Mouse (Mus musculus) c-Kit-negative CD71-positive TER-119-positive erythroid progenitor cells, embryonic 14.5 days (primary cell): ENCODE results near the gene Tbx10.
A peak's percentile ranks its signal among the peaks of the same experiment; 100 is the strongest.
"Not testable (repeated sequence)": the region's sequence is repeated elsewhere in the genome, so short reads cannot be mapped to it uniquely, and the experiment has no call there.

Source experiments
- DNase-seq: peaks from one replicate; pipeline ENCODE4 v3.0.0-alpha.2; 2013; ENCODE audit warnings: low read depth, low spot score

Tbx10 gene

GRCm38 (mm10) chr19:3992416-3992815 is at the start of gene Tbx10:
Gene Tbx10 (plus strand): TSS chr19:3992752.
- DNase-seq = no peak

DNA sequence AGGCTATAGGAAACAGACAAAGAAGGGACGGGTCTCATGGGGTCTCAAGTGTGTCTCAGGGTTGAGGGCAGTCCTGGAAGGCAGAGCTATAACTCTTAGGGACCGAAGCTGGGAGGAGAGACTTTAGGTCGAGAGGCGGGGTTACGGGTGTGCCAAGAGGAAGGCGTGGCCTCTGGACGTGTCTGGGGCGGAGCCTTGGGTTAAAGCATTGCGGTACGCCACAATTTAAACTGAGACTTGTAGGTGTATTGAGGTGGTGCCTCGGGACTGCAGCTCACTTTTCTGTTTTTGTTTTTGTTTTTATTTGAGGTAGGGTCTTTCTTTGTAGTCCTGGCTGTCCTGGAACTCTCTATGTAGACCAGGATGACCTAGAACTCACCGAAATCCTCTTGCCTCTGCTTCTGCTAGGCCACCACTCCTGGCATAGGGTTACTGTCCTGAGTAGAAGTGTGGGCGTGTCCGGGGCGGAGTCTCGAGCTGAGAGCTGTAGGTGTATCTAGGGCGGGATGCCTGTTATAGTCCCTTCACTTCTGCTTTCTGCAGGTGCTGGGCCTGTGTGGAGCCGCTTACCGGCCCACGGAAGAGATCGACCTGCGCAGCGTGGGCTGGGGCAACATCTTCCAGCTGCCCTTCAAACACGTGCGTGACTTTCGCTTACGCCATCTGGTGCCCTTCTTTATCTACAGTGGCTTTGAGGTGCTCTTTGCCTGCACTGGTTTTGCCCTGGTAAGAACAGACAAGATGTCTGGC is 49.4 kb upstream of the Tbx10 start:
- peak; percentile 59 for DNase-seq

DNA sequence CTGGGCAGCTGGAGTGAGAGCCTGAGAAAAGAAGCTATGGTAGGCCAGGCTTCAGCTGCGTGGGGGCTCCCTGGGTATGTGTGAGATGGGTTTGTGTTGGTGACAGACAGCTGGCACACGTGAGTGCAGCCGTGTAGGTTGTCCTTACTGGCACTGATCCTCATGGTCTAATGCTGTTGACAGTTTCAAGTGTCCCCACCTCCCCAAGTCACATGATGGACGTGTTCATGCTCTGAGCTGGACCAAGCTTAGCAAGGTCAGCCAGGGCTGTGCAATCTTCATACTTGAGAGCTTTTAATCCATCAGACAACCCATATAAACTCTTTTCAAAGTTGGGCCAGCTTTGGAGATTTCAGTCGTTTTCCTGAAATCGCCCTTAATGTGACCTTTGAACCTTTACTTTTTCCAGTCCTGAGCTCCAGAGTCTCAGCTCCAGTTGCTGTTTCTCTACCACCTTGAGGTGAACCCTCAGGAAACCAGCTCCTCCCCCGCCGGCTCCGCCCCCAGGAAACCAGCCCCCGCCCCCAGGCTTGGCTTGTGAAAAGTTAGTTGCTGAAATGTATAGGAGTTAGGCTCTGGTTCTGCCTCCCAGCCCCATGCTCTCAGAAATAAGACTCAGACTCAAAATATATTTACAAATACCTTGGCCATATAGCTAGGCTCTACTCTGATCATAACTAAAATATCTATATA is 46.5 kb upstream of the Tbx10 start:
- no peak for DNase-seq

- peak; percentile 28 for DNase-seq
These were observed 45.8 kb upstream of the Tbx10 start for GRCm38 (mm10) chr19:3946715-3947114.

DNA sequence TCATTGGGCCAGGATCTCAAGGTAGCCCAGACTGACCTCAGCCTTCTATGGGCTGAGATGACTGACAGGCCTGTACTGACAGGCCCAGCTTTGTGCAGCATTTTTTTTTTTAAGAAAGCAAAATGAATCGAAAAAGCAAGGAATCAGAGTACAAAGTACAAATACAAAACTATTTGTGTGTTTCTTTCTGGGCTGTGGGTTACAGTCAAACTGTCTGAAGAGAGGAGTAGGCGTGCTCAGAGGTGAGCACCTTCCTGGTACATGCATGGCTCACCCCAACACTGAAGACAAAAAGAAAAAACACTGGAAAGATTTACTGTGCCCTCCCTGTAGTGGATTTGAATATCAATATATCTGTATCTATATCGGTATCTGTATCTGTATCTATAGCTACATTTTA is 44.7 kb upstream of the Tbx10 start:
- DNase-seq = no peak

GRCm38 (mm10) chr19:3948546-3948945 is 44.0 kb upstream of the Tbx10 start:
- no peak for DNase-seq

- DNase-seq = no peak
These were observed 42.2 kb upstream of the Tbx10 start for GRCm38 (mm10) chr19:3950331-3950730.

DNA sequence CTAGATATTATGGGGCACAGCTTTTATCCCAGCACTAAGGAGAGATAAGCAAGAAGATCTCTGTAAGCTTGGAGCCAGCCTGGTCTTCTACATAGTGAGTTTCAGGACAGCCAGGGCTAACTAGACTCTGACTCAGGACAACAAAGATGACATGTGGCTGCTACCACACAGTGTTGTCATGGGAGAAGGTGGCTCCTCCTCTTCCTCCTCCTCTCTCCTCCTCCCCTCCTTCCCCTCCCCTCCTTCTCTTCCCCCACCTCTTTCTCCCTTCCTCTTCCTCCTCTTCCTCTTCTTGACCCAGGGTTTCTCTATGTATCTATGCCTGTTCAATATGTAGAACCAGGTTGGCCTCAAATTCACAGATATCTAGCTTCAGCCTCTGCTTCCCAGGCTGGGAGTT is 41.1 kb upstream of the Tbx10 start:
- no peak for DNase-seq

- no peak for DNase-seq
These were observed 40.5 kb upstream of the Tbx10 start for GRCm38 (mm10) chr19:3952099-3952498.

- DNase-seq = no peak
These were observed 37.5 kb upstream of the Tbx10 start for GRCm38 (mm10) chr19:3955033-3955432.

- no peak for DNase-seq
These were observed 36.7 kb upstream of the Tbx10 start for GRCm38 (mm10) chr19:3955804-3956203.

GRCm38 (mm10) chr19:3957296-3958036 is 35.1 kb upstream of the Tbx10 start:
- DNase-seq = not testable (repeated sequence)

GRCm38 (mm10) chr19:3958470-3958869 is 34.1 kb upstream of the Tbx10 start, which contains the start of gene Aldh3b3:
Gene Aldh3b3 (plus strand): TSS chr19:3958645.
- DNase-seq = no peak

DNA sequence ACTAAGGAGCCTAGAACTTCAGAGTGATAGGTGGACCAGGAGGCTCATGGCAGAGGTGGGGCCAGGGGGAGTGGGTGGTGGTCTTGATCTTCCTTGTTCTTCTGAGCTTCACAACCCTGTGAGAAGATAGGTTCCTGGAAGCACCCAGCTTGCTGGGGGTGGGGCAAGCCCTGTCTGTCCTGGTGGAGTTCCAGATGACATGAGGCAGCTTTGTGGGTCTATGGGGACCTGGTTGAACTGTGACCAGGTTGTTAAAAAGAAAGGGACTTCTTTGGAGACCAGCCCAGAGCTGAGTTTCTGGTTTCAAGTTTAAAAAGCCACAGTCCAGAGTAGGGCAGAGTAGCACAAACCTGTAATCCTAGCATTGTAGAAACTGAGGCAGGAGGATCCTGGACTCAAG is 33.5 kb upstream of the Tbx10 start:
- DNase-seq = no peak

GRCm38 (mm10) chr19:3960211-3960610 is 32.3 kb upstream of the Tbx10 start:
- DNase-seq = no peak

DNA sequence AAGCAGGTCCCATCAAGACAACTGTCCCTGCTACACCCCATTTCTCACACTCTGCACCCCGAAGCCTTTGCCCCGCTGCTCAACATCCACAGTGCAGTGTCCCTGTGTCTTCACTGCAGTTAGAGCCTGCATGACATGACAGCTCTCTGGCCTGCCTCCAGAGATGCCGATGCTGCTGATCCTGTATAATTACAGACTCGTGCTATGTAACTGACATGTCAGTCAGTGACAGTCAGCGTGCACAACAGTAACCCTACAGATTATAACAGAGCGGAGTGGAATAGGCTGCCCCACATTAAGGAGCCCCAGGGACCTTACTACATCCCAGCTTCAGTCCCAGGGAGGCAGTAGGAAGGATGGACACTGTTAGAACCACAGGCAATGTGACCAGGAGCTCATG is 30.7 kb upstream of the Tbx10 start:
- not testable (repeated sequence) for DNase-seq

DNA sequence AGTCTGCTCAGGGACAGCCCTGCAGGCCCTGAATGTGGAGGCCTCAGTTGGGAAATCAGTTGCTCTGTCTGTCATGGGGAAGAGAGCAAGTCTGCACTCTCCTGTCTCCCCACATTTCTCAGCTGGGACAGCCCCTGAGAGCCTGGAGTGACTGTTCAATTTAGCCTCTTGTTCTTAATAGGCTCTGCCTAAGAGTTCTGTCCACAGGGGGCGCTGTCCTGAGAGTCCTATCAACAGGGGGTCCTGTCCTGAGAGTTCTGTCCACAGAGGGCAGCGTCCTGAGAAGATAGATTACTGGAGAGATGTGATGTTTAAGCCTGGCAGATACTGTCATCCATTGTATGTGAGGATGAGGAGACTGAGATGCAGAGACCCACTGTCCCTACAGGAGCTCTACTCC is 30.1 kb upstream of the Tbx10 start:
- DNase-seq = no peak

GRCm38 (mm10) chr19:3964030-3964429 is 28.5 kb upstream of the Tbx10 start:
- no peak for DNase-seq

- DNase-seq = no peak
These were observed 26.0 kb upstream of the Tbx10 start for GRCm38 (mm10) chr19:3966330-3967075.

- no peak for DNase-seq
These were observed 25.3 kb upstream of the Tbx10 start for GRCm38 (mm10) chr19:3967258-3967657.

DNA sequence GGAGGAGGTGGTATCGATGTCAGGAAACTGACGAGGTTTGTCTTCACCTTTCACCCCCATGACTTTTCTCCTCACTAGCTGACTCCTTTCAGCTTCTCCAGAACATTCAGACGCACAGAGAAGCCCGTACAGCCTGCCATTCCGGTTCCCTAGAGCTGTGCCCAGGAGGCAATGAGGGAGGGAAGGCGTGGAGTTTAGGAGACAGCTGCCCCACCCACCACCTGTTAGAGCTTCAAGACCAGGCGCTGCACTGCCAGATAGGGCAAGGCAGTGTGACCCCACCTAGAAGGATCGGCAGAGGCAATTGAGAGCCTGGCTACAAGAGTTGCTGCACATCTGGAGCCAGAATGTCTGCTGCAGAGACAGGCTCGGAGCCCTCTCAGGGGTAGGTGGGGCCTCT is 20.3 kb upstream of the Tbx10 start, which contains the start of gene Aldh3b2:
Gene Aldh3b2 (plus strand): TSS at position 100 of the 400 bp plus-strand sequence.
- DNase-seq = peak; percentile 40

DNA sequence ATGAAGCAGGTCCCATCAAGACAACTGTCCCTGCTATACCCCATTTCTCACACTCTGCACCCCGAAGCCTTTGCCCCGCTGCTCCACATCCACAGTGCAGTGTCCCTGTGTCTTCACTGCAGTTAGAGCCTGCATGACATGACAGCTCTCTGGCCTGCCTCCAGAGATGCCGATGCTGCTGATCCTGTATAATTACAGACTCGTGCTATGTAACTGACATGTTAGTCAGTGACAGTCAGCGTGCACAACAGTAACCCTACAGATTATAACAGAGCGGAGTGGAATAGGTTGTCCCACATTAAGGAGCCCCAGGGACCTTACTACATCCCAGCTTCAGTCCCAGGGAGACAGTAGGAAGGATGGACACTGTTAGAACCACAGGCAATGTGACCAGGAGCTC is 17.9 kb upstream of the Tbx10 start:
- not testable (repeated sequence) for DNase-seq
